ENCODE assay signal across 12 mouse cellular contexts in the genomic region with DNA sequence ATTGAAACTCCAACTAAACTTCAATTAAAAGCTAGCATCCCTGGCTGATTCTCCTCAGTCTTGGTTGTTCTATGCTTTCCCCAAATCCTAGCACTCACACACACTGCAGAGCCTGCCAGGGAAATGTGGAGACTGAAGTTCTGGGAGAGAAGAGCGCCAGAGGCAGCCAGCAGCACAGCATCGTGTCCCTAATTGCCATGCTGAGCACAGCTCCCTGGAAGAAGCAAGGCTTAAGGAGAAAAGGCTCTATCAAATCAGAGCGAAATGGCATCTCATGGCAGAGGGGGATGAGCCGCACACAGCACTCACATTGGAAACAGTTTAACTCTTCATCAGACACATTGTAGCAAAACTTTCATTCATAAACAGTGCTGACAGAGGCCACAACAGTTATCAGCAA.
A peak's percentile ranks its signal among the peaks of the same experiment; 100 is the strongest.
DNase-seq lines count a peak whose midpoint lies in the region; ATAC-seq lines count a peak whose summit lies in the region.
"Had no signal": no experiment of that assay in that cellular context is flagged by ENCODE, and none has a peak within 500 bp of the region (broad histone marks: within the 10 kb centered on the region; RNA-seq: fewer than 3 reads in every experiment).

No protein-coding gene starts in this region.

- H3K36me3 ChIP-seq in neural tube, embryonic 13.5 days, result no peaks in the 10 kb centered on the region
- H3K36me3 ChIP-seq in midbrain, embryonic 12.5 days, result no peaks in the 10 kb centered on the region

- no peak overlapping the region for H3K4me2 ChIP-seq in neural tube, embryonic 13.5 days
- H3K4me2 ChIP-seq in midbrain, embryonic 12.5 days (replicated peaks), result no peak overlapping the region
- H3K4me2 ChIP-seq: stomach, embryonic 15.5 days had no signal

- WGBS in neural tube, embryonic 13.5 days, result 18% methylated on average over 4 of the region's 4 CpGs
- WGBS in midbrain, embryonic 12.5 days, result 9% methylated on average over 4 of the region's 4 CpGs

- H3K9me3 ChIP-seq in neural tube, embryonic 13.5 days, result no peaks in the 10 kb centered on the region
- no peaks in the 10 kb centered on the region for H3K9me3 ChIP-seq in midbrain, embryonic 12.5 days
- H3K9me3 ChIP-seq: stomach, embryonic 15.5 days had no signal

- H3K4me1 ChIP-seq in neural tube, embryonic 13.5 days (replicated peaks), result peaks cover 22% of the 10 kb centered on the region
- H3K4me1 ChIP-seq in midbrain, embryonic 12.5 days, result peaks cover 19% of the 10 kb centered on the region
- H3K4me1 ChIP-seq: stomach, embryonic 15.5 days had no signal

- peak; percentile 62; the same call in 1 of the 2 replicates for ATAC-seq in neural tube, embryonic 13.5 days (ENCODE audit: low read depth)
- ATAC-seq in midbrain, embryonic 12.5 days (ENCODE audit: low FRiP score, low read depth), result 0 out of 2 replicates have a peak, but pooled peaks have one; percentile 56

- no peak overlapping the region for H3K9ac ChIP-seq in neural tube, embryonic 13.5 days
- no peak overlapping the region for H3K9ac ChIP-seq in midbrain, embryonic 12.5 days (replicated peaks)
- H3K9ac ChIP-seq: liver, embryonic 14.5 days; stomach, embryonic 15.5 days had no signal

- H3K27me3 ChIP-seq in neural tube, embryonic 13.5 days, result no peaks in the 10 kb centered on the region
- H3K27me3 ChIP-seq in midbrain, embryonic 12.5 days, result no peaks in the 10 kb centered on the region
- H3K27me3 ChIP-seq: stomach, embryonic 15.5 days had no signal

- peak; percentile 13 for DNase-seq in cerebellum, adult 9-11 months
- no peak for DNase-seq in cerebellum, postnatal 14 days
- DNase-seq in neural tube, embryonic 10.5 days (ENCODE audit: extremely low spot score, low spot score), result no peak
- DNase-seq in telencephalon, adult 2 months (ENCODE audit: low read depth, low spot score), result peak; percentile 52
- DNase-seq in adipocyte (ENCODE audit: low spot score), result no peak
- DNase-seq in B cell, adult 2 months, result no peak
- DNase-seq: adrenal gland, adult 2 months; heart, postnatal 4 days had no signal

- no peak overlapping the region for H3K4me3 ChIP-seq in neural tube, embryonic 13.5 days
- no peak overlapping the region for H3K4me3 ChIP-seq in midbrain, embryonic 12.5 days
- H3K4me3 ChIP-seq: stomach, embryonic 15.5 days had no signal

- H3K27ac ChIP-seq in neural tube, embryonic 13.5 days (replicated peaks), result peak overlapping the region; percentile 52
- peak overlapping the region; percentile 52 for H3K27ac ChIP-seq in midbrain, embryonic 12.5 days (replicated peaks)
- H3K27ac ChIP-seq: liver, embryonic 14.5 days; stomach, embryonic 15.5 days had no signal

Comparison
In these comparisons a context has a peak if more than half of its experiments do, and no peak if none do; other contexts are left out.
1. DNase-seq: peak in cerebellum, adult 9-11 months (single experiment) and telencephalon, adult 2 months (single experiment); none in cerebellum, postnatal 14 days (0 of 2), neural tube, embryonic 10.5 days (single experiment), adipocyte (single experiment) and B cell, adult 2 months (0 of 2).